Mouse (Mus musculus): Measurements from ENCODE around the gene 4833439L19Rik.
A peak's percentile ranks its signal among the peaks of the same experiment; 100 is the strongest.

The 4833439L19Rik gene

GRCm38 (mm10) chr13:54505920-54506319 is 59.3 kb downstream of the 4833439L19Rik start:
- no peak for DNase-seq

DNA sequence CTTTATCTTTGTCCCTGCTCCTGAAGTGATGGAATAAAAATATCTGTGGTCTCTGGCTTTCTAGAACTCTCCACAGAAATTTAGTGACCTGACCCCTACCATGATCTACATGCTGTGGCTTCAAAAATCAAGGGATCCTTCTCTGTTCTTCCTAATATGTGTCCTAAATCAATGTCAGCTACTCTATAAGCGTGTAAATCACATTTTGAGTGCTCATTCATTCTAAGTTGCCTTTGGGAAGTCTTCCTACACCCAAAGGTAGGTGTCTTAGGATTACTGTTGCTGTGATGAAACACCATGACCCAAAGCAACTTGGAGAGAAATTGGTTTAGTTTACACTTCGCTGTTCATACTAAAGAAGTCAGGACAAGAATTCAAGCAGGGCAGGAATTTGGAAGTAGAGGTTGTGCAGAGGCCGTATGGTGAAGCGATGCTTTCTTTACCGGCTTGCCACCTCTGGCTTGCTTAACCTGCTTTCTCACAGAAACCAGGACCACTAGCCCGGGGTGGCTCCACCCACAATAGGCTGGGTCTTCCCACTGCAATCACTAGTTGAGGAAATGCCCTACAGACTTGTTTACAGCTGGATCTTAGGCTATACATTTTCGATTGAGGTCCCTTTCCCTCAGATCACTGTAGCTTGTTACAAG is 60.5 kb downstream of the 4833439L19Rik start:
- no peak for DNase-seq

- peak; percentile 71 to 77 for DNase-seq
Measured at GRCm38 (mm10) chr13:54503604-54504521, 61.4 kb downstream of the 4833439L19Rik start, which contains the start of gene Simc1. Gene Simc1 (plus strand): TSS chr13:54503779.

DNA sequence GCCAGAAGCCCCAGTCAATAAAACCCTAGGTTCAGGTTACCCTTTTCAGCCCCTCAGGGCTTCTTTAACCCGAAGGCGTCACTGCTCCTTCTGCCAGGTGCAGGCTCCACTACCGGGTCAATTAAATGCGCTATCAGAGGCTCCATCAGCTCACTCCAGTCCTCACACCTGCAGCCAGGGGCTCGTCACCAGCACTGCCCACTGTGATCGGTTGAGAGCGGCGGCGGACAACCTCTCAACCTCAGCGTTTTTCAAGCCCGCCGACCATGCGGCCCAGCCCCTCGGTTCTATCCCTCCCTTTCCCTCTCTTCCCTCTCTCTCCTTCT is 62.0 kb downstream of the 4833439L19Rik start:
- DNase-seq = no peak

DNA sequence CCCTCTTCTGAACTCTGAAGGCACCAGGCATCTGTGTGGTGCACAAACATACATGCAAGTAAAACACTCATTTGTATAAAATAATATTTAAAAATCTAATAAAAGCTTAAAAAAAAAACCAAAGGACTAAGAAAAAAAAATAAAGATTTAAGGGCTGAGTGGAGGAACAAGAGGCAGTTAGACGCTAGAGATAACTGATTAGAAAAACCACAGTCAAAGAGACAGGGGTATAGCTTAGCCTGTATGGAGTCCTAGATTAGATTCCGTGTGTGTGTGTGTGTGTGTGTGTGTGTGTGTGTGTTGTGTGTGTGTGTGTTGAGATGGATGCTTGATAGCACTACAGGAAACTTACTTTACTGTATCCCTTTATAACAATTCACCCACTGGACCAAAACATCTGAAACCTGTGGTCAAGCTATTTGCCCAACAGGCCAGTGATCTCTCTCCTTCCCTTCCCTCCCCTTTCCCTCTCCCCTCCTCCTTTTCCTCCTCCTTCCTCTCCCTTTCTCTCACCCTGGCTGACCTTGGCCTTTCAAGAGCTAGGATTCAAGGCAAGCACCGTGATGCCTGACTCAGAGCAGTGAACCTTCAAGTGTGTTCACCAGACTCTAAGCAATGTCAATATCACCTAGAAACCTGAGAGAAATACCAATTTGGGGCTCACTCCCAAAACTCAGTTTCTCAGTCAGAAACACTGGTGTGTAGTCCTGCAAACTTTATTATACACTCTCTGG is 63.1 kb downstream of the 4833439L19Rik start:
- DNase-seq = no peak

DNA sequence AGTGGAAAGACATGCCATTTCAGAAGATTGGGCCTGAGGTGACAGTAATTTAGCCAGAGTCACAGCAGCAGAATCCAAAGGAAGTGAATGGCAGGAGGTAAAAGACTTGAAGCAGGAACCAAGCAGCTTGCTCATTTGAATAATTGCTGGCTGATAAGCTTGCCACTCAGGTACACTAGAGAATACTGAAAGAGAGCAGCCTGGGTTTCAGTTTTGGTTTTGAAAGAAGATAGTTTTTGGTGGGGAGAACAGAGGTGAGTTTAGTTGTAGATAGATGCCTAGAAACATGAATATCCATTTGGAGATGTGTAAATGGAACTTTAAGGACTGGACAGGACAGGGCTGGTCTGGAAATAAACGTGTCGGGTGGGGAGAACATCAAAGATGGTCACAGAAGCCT is 63.9 kb downstream of the 4833439L19Rik start:
- DNase-seq = no peak

Measured in spleen, adult 18-20 months (tissue).